Mouse (Mus musculus): Measurements from ENCODE around the gene Ptprq.

Gene Ptprq

GRCm38 (mm10) chr10:107719806-107720205, at the start of gene Ptprq:
TSS of gene Ptprq (minus strand) at chr10:107720051.
- DNase-seq (ENCODE audit: low read depth, low spot score), result no peak

DNA sequence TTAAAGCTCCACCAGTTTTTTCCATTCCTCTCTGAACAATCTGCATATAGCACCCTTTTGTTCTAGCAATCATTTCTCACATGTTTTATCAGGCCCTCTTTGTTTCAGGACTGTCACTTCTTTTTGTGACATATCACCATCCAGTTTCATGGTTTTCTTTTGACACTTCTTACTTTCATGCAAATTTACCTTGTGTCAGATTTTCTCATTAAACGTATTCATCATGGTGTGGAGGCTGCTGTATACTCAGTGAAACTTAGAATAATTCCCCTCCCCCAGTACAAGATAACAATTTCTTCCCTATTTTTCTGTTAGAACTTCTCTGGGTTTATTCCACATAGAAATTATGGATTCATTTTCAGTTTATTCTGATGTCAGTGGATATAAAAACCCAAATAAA, 39.8 kb upstream of the Ptprq start:
- DNase-seq (ENCODE audit: low read depth, low spot score), result no peak

DNA sequence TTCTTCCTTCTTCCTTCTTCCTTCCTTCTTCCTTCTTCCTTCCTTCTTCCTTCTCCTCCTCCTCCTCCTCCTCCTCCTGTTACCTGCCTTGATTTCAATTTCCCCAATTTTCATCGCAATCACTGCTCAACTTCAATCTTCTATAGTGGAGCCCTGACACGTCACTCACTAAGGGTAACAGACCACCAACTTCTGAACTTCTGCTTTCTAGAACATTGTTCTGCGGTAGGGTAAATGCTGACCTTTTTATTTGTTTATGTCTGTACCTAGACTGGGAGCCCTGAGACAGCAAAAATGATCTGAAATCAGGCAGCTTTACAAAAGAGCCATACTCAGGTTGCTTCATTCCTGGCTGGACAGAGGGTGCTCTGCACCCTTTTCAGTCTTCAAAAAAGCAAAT, 33.6 kb upstream of the Ptprq start:
- no peak for DNase-seq (ENCODE audit: low read depth, low spot score)

- no peak for DNase-seq (ENCODE audit: low read depth, low spot score)
Observed at GRCm38 (mm10) chr10:107752351-107753143, 32.7 kb upstream of the Ptprq start.

- no peak for DNase-seq (ENCODE audit: low read depth, low spot score)
Observed at GRCm38 (mm10) chr10:107751944-107752343, 32.1 kb upstream of the Ptprq start.

- DNase-seq (ENCODE audit: low read depth, low spot score), result no peak
Observed at GRCm38 (mm10) chr10:107747566-107747965, 27.7 kb upstream of the Ptprq start.

DNA sequence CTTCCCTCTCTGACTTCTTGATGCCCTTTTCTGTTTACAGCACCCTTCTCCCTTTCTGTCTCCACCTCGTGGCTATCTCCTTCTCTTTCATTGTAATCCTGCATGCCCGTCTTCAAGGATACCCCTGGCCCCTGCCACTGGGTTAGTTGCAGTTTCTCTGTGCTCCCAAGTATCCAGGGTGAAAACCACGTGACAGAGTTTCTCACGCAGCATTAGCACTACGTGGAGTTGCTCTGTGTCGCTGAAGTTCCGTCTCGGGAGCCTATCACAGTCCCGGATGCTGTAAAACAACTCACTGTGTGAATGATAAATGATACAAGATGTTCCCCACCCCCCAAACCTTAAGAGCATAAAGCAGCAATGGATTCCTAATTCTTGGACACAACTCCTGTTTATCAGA, 26.9 kb upstream of the Ptprq start:
- no peak for DNase-seq (ENCODE audit: low read depth, low spot score)

- DNase-seq (ENCODE audit: low read depth, low spot score), result no peak
Observed at GRCm38 (mm10) chr10:107739815-107740214, 20.0 kb upstream of the Ptprq start.

GRCm38 (mm10) chr10:107737743-107738142, 17.9 kb upstream of the Ptprq start:
- no peak for DNase-seq (ENCODE audit: low read depth, low spot score)

DNA sequence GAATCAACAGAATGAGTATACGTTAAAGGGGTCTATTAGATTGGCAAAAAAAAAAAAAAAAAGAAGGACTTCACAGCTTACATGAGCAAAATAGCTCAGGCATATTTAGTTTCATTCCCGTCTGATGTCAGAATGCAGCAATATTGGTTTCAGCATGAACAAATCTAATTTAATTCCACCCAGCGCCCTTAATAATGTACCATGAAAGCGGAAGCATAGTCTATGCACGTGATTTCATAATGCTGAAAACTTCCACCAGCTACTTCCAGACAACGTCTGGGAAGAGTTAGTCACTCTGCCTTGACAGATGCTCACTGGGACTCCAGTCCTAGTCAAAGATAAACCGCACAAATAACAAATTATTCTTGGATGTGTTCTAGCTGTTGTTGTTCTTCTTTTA, 15.6 kb upstream of the Ptprq start:
- DNase-seq (ENCODE audit: low read depth, low spot score), result no peak

DNA sequence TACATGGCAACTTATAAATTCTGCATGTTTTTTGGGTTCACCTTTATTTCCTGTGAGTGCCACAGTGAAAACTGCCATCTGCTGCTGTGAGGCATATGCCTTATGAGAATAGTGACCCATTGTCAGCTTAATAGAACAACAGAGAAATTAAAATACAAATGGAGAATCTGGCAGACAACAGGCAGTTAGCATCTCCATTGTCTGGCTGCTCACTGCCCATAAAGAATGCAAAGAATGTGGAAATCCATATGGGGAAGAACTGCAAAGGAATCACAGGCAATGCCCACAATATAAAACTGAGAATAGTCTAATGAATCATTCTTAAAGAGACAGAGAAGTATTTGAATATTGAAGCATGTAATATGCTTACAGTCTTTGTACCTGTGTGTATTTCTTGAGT, 14.5 kb upstream of the Ptprq start:
- no peak for DNase-seq (ENCODE audit: low read depth, low spot score)

- DNase-seq (ENCODE audit: low read depth, low spot score), result no peak
Observed at GRCm38 (mm10) chr10:107725631-107726030, 5.8 kb upstream of the Ptprq start.

GRCm38 (mm10) chr10:107704443-107704842, 15.4 kb downstream of the Ptprq start:
- no peak for DNase-seq (ENCODE audit: low read depth, low spot score)

DNA sequence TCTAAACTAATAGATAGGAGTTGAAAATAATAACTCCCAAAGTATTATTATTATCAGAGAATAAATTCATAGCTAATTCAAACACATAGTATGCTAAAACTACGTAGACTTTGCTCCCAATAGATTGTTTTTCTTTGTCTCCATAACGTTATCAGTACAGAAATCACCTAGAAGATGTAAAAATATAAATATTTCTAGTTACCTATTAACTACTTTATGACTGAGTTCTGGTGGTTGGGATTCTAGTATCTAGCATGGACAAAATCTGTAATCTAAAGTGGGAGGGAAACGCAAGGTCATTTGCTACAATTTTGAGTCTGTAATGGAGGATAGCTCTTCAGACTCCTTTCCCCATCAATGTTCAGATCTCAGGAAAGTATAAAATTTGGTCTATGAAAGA, 18.9 kb downstream of the Ptprq start:
- DNase-seq (ENCODE audit: low read depth, low spot score), result no peak

GRCm38 (mm10) chr10:107698716-107699115, 21.1 kb downstream of the Ptprq start:
- no peak for DNase-seq (ENCODE audit: low read depth, low spot score)

- no peak for DNase-seq (ENCODE audit: low read depth, low spot score)
Observed at GRCm38 (mm10) chr10:107697177-107697576, 22.7 kb downstream of the Ptprq start.

DNA sequence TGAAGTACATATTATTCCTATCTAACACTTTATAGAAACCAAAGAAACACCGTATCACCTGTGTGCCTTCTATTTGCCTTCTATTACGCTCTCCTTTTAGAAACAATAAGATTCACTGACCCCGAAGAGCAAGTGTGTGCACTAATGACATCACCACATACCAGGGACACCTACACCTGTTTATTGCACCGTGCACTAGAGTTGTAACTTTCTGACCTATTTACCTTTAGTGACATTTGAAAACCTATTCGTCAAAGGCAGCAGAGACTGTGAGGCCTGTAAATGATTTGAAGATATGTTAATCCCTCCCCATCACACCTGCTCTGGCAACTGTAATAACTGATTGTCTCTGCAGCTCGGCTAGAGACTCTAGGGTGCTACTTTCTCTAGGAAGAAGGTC, 32.5 kb downstream of the Ptprq start:
- no peak for DNase-seq (ENCODE audit: low read depth, low spot score)

GRCm38 (mm10) chr10:107675994-107676393, 43.9 kb downstream of the Ptprq start:
- DNase-seq (ENCODE audit: low read depth, low spot score), result no peak

GRCm38 (mm10) chr10:107668374-107669094, 51.3 kb downstream of the Ptprq start:
- DNase-seq (ENCODE audit: low read depth, low spot score), result no peak

GRCm38 (mm10) chr10:107662372-107663065, 57.3 kb downstream of the Ptprq start:
- no peak for DNase-seq (ENCODE audit: low read depth, low spot score)

DNA sequence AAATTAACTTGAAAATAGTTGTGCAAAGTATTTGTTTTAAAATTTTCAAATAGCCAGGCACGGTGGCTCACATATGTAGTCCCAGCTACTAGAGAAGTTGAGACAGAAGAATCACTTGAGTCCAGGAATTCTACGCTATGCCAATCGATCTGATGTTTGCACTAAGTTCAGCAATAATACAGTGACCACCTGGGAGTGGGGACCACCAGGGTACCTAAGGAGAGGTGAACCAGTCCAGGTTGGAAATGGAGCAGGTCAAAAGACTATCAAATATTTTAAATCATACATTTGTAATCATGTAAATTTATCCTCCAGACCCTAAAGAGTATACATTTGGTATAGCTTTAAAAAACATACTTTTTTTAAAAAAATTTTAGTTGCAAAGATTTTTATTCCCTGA, 57.9 kb downstream of the Ptprq start:
- DNase-seq (ENCODE audit: low read depth, low spot score), result no peak

- DNase-seq (ENCODE audit: low read depth, low spot score), result no peak
Observed at GRCm38 (mm10) chr10:107659141-107659540, 60.7 kb downstream of the Ptprq start.

- DNase-seq (ENCODE audit: low read depth, low spot score), result no peak
Observed at GRCm38 (mm10) chr10:107649687-107650086, 70.2 kb downstream of the Ptprq start.
